7 mouse cellular contexts compared by ENCODE assay signal in the genomic region with DNA sequence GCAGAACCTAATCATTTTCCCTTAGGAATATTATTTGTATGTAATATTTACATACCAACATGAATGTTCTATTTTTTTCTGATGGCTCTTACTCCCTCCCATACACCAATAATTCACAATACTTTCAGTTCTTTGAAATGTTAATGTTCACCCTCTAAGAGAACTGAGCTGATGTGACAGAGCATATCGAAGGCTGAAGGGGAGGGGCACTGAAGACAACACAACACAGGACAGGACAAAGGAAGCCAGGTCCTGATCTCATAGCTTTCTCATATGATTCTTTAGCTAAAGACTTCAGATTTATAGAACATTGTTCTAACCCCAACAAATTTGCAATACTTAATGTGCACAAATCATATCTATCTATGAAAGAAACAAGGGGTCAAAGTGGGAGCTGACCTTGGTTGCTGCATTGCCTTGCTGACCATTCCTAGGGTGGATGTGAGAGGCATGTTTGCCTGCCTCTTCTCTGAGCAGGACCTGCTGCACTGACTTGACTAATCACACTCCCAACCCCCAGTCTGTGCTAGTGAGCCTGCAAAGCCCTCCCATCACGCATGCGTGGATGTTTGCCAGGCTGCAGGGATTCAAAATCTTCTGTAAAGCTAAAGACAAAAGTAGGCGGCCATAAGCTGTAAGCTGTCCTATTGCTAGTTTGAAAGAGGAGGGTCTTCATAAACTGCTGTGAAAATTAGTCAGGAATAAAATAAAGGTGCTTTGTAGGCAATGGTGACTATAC. TPM values are rescaled to one million over a fixed set of nuclear protein-coding genes. Genes with fewer than 3 reads are reported as not detected.
DNase-seq lines count a peak whose midpoint lies in the region; ATAC-seq and TF ChIP-seq lines count a peak whose summit lies in the region.

A gene (minus strand): TSS at position 478 of the 739 bp plus-strand sequence.

- 57% methylated on average over 4 of the region's 4 CpGs for WGBS in forebrain, embryonic 10.5 days
- 71% methylated on average over 4 of the region's 4 CpGs for WGBS in limb, embryonic 11.5 days
- WGBS in small intestine, adult 2 months = 60% methylated on average over 4 of the region's 4 CpGs

- intact Hi-C loops in heart, postnatal 14 days (cut with DNase I) = no loop called here

- DNase-seq in thymus, postnatal 0 days (ENCODE audit: low spot score) = no peak
- no peak for DNase-seq in thymus, postnatal 10 days (ENCODE audit: low spot score in 2 of 2)
- no peak for DNase-seq in forebrain, embryonic 10.5 days (ENCODE audit: extremely low spot score, low spot score)
- no peak for DNase-seq in heart, postnatal 14 days
- DNase-seq in limb, embryonic 11.5 days (ENCODE audit: low spot score) = no peak
- no peak for DNase-seq in lung, adult 18-20 months

- H3K27ac ChIP-seq in forebrain, embryonic 10.5 days = no peak within 1 kb of the TSS
- no peak within 1 kb of the TSS for H3K27ac ChIP-seq in limb, embryonic 11.5 days (replicated peaks; ENCODE audit: low read depth, low read length)
- no peak within 1 kb of the TSS for H3K27ac ChIP-seq in small intestine, adult 2 months (ENCODE audit: insufficient read depth, low read depth, low read length)

- no peaks in the 10 kb centered on the region for H3K4me1 ChIP-seq in forebrain, embryonic 10.5 days
- no peaks in the 10 kb centered on the region for H3K4me1 ChIP-seq in limb, embryonic 11.5 days (ENCODE audit: control insufficient read depth, insufficient read depth, low read length)
- no peaks in the 10 kb centered on the region for H3K4me1 ChIP-seq in small intestine, adult 2 months (ENCODE audit: control insufficient read depth, insufficient read depth, insufficient read length, low read length)

- no peak within 1 kb of the TSS for H3K9ac ChIP-seq in limb, embryonic 11.5 days (ENCODE audit: low read length)

- no peak within 1 kb of the TSS for H3K4me2 ChIP-seq in limb, embryonic 11.5 days (ENCODE audit: low read depth, severe bottlenecking)

- no peak for TF ChIP-seq POLR2A in small intestine, adult 2 months (IDR thresholded peaks at IDR 0.05; ENCODE audit: low read depth, low read length)

- no peak for ATAC-seq in limb, embryonic 11.5 days (ENCODE audit: insufficient number of reproducible peaks, low FRiP score, low TSS enrichment, low read depth)

- no peak within 1 kb of the TSS for H3K4me3 ChIP-seq in forebrain, embryonic 10.5 days
- no peak within 1 kb of the TSS for H3K4me3 ChIP-seq in limb, embryonic 11.5 days (ENCODE audit: low read depth, low read length)
- H3K4me3 ChIP-seq in small intestine, adult 2 months (ENCODE audit: low read depth, low read length) = no peak within 1 kb of the TSS

- H3K27me3 ChIP-seq in forebrain, embryonic 10.5 days (ENCODE audit: poor library complexity, severe bottlenecking) = no peaks in the 10 kb centered on the region
- no peaks in the 10 kb centered on the region for H3K27me3 ChIP-seq in limb, embryonic 11.5 days (ENCODE audit: control insufficient read depth, insufficient read depth, low read length)
- H3K27me3 ChIP-seq in small intestine, adult 2 months (ENCODE audit: control insufficient read depth, insufficient read depth, low read length) = no peaks in the 10 kb centered on the region

- H3K9me3 ChIP-seq in forebrain, embryonic 10.5 days = 0 out of 2 replicates have a peak, but pooled peaks cover 9% of the 10 kb centered on the region
- H3K9me3 ChIP-seq in limb, embryonic 11.5 days (ENCODE audit: control insufficient read depth, low read length) = no peaks in the 10 kb centered on the region

- no peaks in the 10 kb centered on the region for H3K36me3 ChIP-seq in forebrain, embryonic 10.5 days (replicated peaks)
- no peaks in the 10 kb centered on the region for H3K36me3 ChIP-seq in limb, embryonic 11.5 days (ENCODE audit: control insufficient read depth, insufficient read depth, low read length)
- no peaks in the 10 kb centered on the region for H3K36me3 ChIP-seq in small intestine, adult 2 months (ENCODE audit: control insufficient read depth, insufficient read depth, low read length)

- no peak for TF ChIP-seq CTCF in small intestine, adult 2 months (IDR thresholded peaks at IDR 0.05; ENCODE audit: extremely low read depth, insufficient read length, insufficient replicate concordance, low read depth, low read length)

RNA-seq across cellular contexts. Expression of the gene that starts here (rescaled TPM):
- 21.6 and 21.7 TPM in 2 replicates for polyA plus RNA-seq in thymus, postnatal 0 days (2015; fragmentation: Nextera tagmentation; extraction: Ambion mirVana)
- 123 and 126 TPM in 2 replicates for polyA plus RNA-seq in forebrain, embryonic 10.5 days (2016; fragmentation: Nextera tagmentation; extraction: Ambion mirVana)
- 100 to 1,000 TPM; 134 to 144 TPM for total RNA-seq in heart, postnatal 14 days (2021)
- 76.4 and 76.5 TPM in 2 replicates for polyA plus RNA-seq in limb, embryonic 11.5 days (2014; fragmentation: Nextera tagmentation; extraction: Ambion mirVana)
- 24.4 and 35.1 TPM in 2 replicates for polyA plus RNA-seq in small intestine, adult 2 months (2012; rRNA removed)
